Mouse (Mus musculus): ENCODE measurements around the gene Gm42906. TPM values are rescaled to one million over a fixed set of nuclear protein-coding genes. Genes with fewer than 3 reads are reported as not detected.
A peak's percentile ranks its signal among the peaks of the same experiment; 100 is the strongest.

Gene Gm42906
- total RNA-seq, 2 experiments from 2014 or later, result not detected

DNA sequence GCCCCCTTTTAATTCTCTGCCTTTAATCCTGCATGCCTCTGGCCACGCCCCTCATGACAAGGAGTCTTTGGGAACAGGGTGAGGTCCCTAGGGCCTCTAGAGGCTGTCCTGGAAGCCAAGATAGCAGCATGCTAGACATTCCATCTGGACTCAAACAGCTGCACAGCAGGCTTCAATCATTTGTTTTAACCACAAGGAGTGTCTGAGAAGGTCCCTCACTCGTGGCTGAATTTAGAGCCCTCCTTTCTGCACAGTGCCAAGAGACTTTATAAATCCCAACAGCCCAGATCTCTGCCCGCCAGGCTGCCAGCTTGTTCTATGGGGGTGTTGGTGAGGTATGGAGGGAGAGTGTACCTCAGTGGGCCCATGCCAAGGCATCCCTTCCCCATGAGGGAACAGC is 273.2 kb downstream of the Gm42906 start:
- Histone ChIP-seq H3K27ac (no peak overlapping the region), H3K4me3 (no peak overlapping the region)
- no peak for DNase-seq (ENCODE audit: low spot score in 2 of 2)
- no peak for TF ChIP-seq CTCF (conservative IDR thresholded peaks at IDR 0.05)

DNA sequence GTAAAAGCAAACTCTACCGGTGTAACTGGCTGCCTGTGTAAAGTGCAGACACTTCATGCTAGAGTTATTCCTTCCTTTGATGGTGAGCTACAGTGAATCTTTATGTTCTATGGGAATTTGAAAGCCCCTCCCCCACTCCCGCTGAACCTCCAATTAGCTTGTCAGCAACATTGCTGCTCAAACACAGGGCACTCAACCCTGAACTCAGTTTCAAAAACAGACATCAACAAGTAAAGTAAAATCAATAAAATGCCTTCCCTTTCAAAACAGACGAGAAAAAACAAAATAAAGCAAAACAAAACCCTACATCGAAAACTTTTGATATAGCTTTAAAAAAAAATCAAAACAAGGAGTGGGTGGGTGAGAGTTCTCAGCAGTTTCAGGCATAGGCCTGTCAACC is 273.9 kb downstream of the Gm42906 start:
- no peak for TF ChIP-seq CTCF (conservative IDR thresholded peaks at IDR 0.05)
- Histone ChIP-seq H3K27ac (no peak overlapping the region), H3K4me3 (no peak overlapping the region)
- no peak for DNase-seq (ENCODE audit: low spot score in 2 of 2)

- peak in 1 of 2 experiments; percentile 41 for DNase-seq (ENCODE audit: low spot score in 2 of 2)
- Histone ChIP-seq H3K27ac (peak overlapping the region; percentile 65; the same call in 1 of the 2 replicates), H3K4me3 (no peak overlapping the region)
- TF ChIP-seq CTCF (conservative IDR thresholded peaks at IDR 0.05), result peak; percentile 70
Measured at GRCm38 (mm10) chr5:151151549-151151948, 276.4 kb downstream of the Gm42906 start.

DNA sequence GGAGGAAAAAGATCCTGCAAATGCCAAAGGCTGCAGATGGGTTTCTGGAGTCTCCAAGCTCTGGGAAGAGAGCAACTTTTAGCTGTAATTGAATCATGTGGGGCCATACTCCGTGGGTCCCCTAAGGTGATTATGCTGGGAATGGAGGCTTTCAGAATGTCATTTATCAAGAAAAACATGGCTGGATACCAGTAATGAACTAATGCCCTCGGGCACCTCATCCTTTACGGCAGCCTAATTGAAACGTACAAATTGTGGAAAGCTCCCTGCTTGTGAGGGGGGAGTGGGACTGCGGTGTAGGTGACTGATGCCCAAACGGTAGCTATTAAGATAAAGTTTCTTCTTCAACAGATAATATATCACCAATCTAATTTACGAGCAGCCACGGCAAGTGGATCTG is 278.5 kb downstream of the Gm42906 start:
- H3K27ac ChIP-seq, result no peak overlapping the region
- H3K4me3 ChIP-seq, result no peak overlapping the region
- TF ChIP-seq CTCF (conservative IDR thresholded peaks at IDR 0.05), result no peak
- no peak for DNase-seq (ENCODE audit: low spot score in 2 of 2)

DNA sequence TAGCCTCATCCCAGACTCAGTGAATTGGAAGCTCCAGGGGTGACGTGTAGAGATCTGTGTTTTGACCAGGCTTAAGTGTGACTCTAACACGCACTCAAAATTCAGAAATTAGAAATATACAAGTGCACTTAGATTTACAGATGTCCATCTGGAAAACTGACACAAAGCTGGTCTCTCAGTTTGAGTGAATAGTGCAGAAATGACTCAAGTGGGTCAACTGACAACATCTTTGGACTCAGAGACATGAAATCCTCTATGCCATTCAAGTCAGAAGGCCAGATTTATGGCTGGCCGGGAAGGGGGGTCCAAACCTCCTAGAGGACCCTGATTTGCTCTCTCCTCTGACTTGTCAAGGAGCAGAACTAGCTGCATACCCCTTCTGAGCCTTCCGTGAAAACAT is 279.9 kb downstream of the Gm42906 start:
- H3K27ac ChIP-seq, result no peak overlapping the region
- no peak overlapping the region for H3K4me3 ChIP-seq
- TF ChIP-seq CTCF (conservative IDR thresholded peaks at IDR 0.05), result no peak
- DNase-seq (ENCODE audit: low spot score in 2 of 2), result no peak

DNA sequence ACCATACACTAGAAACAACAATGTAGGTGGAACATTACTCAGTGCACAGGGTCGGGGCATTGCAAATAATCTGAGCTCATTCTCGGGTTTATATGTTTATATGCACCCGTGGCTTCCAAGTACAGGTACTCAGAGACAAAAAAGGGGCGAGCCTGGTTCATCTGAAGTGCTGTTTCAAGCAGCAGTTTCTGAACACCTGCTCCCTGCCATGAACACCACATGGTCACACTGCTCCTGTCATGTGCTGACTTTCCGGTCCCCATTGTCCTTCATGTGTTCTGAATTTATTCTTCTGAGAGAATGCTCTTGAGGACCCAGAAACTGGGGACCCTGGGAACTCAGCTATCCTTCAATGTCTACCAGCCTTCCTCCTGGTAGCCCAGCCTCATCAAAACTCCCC is 282.2 kb downstream of the Gm42906 start:
- DNase-seq (ENCODE audit: low spot score in 2 of 2), result no peak
- no peak for TF ChIP-seq CTCF (conservative IDR thresholded peaks at IDR 0.05)
- Histone ChIP-seq H3K4me3 (no peak overlapping the region), H3K27ac (no peak overlapping the region)

- no peak for DNase-seq (ENCODE audit: low spot score in 2 of 2)
- peak overlapping the region; percentile 88 for H3K27ac ChIP-seq
- TF ChIP-seq CTCF (conservative IDR thresholded peaks at IDR 0.05), result no peak
- no peak overlapping the region for H3K4me3 ChIP-seq
Measured at GRCm38 (mm10) chr5:151143955-151144354, 284.0 kb downstream of the Gm42906 start.

DNA sequence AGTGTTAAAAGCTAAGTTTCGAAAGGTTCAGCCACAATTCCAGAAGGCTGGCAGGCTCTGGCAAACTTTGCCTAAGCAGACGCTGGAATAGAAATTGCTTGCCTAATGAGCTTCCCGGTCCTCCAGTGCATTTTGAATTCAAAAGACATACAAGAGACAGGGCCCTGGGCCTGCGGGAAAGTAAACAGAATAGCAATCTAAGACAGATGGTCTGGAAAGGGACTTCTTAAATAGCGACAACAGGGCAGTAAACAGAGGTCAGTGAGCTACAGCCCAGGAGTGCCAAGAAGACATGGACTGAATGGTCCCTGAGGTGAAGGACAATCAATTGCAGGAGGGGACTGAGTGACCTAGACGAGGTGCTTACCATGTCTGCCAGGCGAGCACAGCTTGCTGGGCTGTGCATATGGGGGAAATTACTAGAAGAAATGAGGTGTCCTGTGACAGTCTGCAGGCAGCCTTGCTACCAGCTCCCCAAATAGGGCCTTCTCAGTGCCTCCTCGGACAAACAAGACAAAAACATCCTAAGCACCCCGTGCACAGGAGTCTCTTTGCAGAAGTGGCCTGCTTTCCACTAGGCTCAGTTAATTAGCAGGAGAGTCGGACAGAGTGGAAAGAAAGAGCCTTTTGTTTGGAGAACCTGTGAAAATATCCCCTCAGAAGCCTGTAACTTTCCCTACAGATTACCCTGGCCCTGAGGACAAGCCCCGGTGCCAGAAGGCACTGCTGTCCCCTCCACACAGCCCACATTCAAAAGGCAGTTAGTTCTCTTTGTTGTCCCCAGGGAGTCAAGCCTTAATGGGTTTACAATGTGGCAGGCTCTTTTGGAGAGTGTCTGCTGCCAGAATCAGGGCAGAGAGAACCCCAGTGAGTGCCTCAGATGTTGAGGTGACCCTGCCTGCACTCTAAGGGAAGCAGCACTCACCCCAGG is 285.0 kb downstream of the Gm42906 start:
- H3K27ac ChIP-seq, result peak overlapping the region; percentile 88

GRCm38 (mm10) chr5:151142241-151142640 is 285.7 kb downstream of the Gm42906 start:
- peak; percentile 88 for TF ChIP-seq CTCF (conservative IDR thresholded peaks at IDR 0.05)
- H3K27ac ChIP-seq, result peak overlapping the region; percentile 88
- peak in 1 of 2 experiments; percentile 23 for DNase-seq (ENCODE audit: low spot score in 2 of 2)

More for the DNA sequence above, 285.0 kb downstream of the Gm42906 start:
- no peak for TF ChIP-seq CTCF (conservative IDR thresholded peaks at IDR 0.05)
- peak in 1 of 2 experiments; percentile 48 for DNase-seq (ENCODE audit: low spot score in 2 of 2)
- H3K4me3 ChIP-seq, result 0 out of 2 replicates have a peak overlapping the region, but pooled peaks have one; percentile 4

GRCm38 (mm10) chr5:151137901-151138300 is 290.1 kb downstream of the Gm42906 start:
- Histone ChIP-seq H3K27ac (peak overlapping the region; percentile 21; the same call in 1 of the 2 replicates), H3K4me3 (no peak overlapping the region)
- no peak for TF ChIP-seq CTCF (conservative IDR thresholded peaks at IDR 0.05)
- no peak for DNase-seq (ENCODE audit: low spot score in 2 of 2)

More at GRCm38 (mm10) chr5:151142241-151142640, 285.7 kb downstream of the Gm42906 start:
- no peak overlapping the region for H3K4me3 ChIP-seq

DNA sequence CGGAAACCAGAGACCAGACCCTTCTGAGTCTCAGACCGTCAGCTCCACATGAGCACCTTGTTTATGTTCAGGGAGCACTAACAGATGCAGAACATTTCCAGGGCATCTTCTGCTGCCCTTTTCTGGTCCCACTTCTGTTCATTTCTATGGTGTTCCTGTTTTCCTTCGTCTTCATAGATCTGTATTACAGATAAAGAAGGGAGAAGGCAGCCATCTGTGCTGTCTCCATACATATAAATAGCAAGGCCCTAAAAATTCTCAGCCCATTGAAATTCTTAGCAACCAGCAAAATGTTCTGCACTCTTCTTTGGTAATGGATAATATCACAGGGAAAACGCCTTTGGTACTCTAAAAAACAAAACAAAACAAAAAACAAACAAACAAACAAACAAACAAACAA is 290.7 kb downstream of the Gm42906 start:
- Histone ChIP-seq H3K4me3 (no peak overlapping the region), H3K27ac (peak overlapping the region; percentile 21; the same call in 1 of the 2 replicates)
- no peak for DNase-seq (ENCODE audit: low spot score in 2 of 2)
- TF ChIP-seq CTCF (conservative IDR thresholded peaks at IDR 0.05), result no peak

GRCm38 (mm10) chr5:151135965-151136364 is 292.0 kb downstream of the Gm42906 start:
- H3K4me3 ChIP-seq, result no peak overlapping the region
- no peak for DNase-seq (ENCODE audit: low spot score in 2 of 2)

DNA sequence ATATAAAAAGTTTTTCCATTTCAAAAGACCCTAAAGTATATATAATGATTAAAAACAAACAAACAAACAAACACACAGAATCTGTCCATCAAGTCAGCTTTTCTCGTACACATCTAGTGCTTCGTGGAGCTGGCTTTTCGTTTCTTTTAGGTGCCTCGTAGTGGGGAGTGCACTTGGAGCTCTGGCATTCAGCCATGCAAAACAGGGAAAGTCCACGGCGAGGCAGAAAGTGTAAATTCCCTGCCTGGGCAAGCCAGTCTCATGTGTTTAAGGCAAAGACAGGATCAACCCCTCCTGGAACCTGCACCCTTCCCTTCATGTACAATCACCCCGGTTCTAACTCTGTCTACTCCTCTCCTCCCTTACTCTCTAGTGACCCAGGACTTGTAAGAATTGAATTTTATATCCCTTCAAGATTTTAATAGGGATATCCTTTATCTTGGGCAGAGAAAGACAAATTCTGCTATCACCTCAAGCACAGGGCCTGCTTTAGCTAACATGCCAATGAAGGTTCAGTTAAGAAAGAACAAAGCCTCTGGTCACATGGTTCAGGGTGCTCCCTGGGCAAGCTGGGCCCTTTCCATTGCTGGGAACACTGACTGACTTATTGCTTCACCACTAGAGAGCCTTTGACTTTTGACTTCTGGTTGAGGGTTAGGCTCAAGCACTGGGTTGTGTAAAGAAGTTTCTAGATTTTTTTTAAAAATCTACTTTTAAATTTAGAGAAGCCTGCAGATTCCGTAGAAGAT is 292.7 kb downstream of the Gm42906 start:
- H3K27ac ChIP-seq, result no peak overlapping the region
- no peak for TF ChIP-seq CTCF (conservative IDR thresholded peaks at IDR 0.05)
- DNase-seq (ENCODE audit: low spot score in 2 of 2), result no peak

More at GRCm38 (mm10) chr5:151135965-151136364, 292.0 kb downstream of the Gm42906 start:
- H3K27ac ChIP-seq, result no peak overlapping the region
- TF ChIP-seq CTCF (conservative IDR thresholded peaks at IDR 0.05), result no peak

More for the DNA sequence above, 292.7 kb downstream of the Gm42906 start:
- no peak overlapping the region for H3K4me3 ChIP-seq

Measured in layer of hippocampus, adult 2 months (tissue).